Comparison of ENCODE assay signal across 19 mouse cellular contexts in the genomic region with DNA sequence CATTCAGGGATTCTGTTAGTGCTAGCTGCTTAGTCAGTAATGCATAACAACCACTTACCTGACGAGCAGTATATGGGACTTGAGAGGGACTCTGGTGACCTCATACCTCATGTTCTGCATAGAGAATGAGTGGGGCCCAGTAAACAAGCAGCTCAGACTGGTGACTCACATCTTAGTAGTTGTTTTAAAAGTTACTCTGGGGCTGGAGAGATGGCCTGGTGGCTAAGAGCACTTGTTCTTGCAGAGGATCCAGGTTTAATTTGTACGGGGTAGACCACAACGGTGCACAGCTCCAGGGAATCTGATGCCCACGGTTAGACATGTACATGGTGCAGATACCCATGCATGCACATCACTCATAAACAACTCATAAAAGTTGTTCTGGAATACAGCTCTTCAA.
"Had no signal": no experiment of that assay in that cellular context is flagged by ENCODE, and none has a peak within 500 bp of the region (broad histone marks: within the 10 kb centered on the region; RNA-seq: fewer than 3 reads in every experiment).

No protein-coding gene starts in this region.

- H3K36me3 ChIP-seq: midbrain, embryonic 10.5 days; midbrain, embryonic 12.5 days; neural tube, embryonic 13.5 days; neural tube, embryonic 15.5 days had no signal

- DNase-seq: lung, adult 18-20 months; lung, embryonic 14.5 days; lung, postnatal 14 days; lung, postnatal 4 days; midbrain, embryonic 14.5 days; retina, postnatal 1 day; right cerebral cortex, adult 18-20 months; right cerebral cortex, postnatal 25 days; right cerebral cortex, postnatal 4 days; spleen, adult 18-20 months; thymus, adult 18-20 months; thymus, postnatal 14 days; thymus, postnatal 36 days had no signal

- H3K9ac ChIP-seq: lung, embryonic 14.5 days; midbrain, embryonic 12.5 days; neural tube, embryonic 13.5 days; neural tube, embryonic 15.5 days had no signal

- H3K4me3 ChIP-seq: midbrain, embryonic 10.5 days; midbrain, embryonic 12.5 days; myocyte; neural tube, embryonic 13.5 days; neural tube, embryonic 15.5 days had no signal

- H3K27me3 ChIP-seq: neural tube, embryonic 15.5 days had no signal

- H3K9me3 ChIP-seq: midbrain, embryonic 10.5 days; midbrain, embryonic 12.5 days; neural tube, embryonic 13.5 days; neural tube, embryonic 15.5 days had no signal

- H3K4me2 ChIP-seq: lung, embryonic 14.5 days; midbrain, embryonic 12.5 days; neural tube, embryonic 13.5 days; neural tube, embryonic 15.5 days had no signal

- ATAC-seq: midbrain, embryonic 16.5 days had no signal

- H3K27ac ChIP-seq: midbrain, embryonic 10.5 days; midbrain, embryonic 12.5 days; neural tube, embryonic 13.5 days; neural tube, embryonic 15.5 days had no signal
